Mouse (Mus musculus): ENCODE measurements around the gene Cacna2d4. TPM values are rescaled to one million over a fixed set of nuclear protein-coding genes. Genes with fewer than 3 reads are reported as not detected.

The Cacna2d4 gene
- polyA plus RNA-seq, 1 experiment from 2014 or later = 0.05 TPM

DNA sequence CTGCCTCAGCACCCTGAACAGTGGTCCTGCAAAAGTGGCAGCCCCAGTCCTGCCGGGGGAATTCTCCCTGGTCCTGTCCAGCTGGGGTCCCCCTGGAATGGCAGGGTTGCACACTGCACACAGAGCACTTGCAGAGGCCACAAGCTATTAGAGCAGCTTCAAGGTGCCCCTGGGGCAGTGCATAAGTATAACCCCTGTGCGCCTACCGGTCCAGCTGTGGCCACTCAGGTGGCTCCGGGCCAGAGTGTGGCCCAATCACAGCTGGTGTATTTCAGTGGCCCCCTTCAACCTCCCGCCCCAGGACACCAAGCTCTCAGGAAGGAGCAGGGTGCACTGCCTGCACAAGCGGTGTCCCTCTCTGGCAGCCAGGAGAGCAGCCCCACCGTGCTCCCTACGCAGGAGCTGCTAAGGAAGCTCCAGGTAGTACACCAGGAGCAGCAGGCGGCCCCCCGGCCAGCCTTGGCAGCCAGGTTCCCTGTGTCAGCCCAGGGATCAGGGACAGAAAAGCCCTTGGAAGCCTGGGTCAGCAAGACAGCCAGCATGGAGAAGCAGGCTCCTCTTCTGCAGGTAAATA is 21.2 kb upstream of the Cacna2d4 start:
- WGBS = 91% methylated on average over 10 of the region's 10 CpGs
- no peak for DNase-seq (ENCODE audit: low spot score, missing footprints)
- Histone ChIP-seq H3K4me2 (no peak overlapping the region), H3K9ac (ENCODE audit: low read length) (no peak overlapping the region), H3K4me3 (ENCODE audit: low read depth, low read length) (no peak overlapping the region), H3K27ac (ENCODE audit: low read depth, low read length) (no peak overlapping the region), H3K9me3 (ENCODE audit: control insufficient read depth, low read length) (no peaks in the 10 kb centered on the region), H3K4me1 (ENCODE audit: control insufficient read depth, insufficient read depth, low read length) (no peaks in the 10 kb centered on the region), H3K36me3 (ENCODE audit: control insufficient read depth, insufficient read depth, low read length) (peaks cover 4% of the 10 kb centered on the region), H3K27me3 (ENCODE audit: control insufficient read depth, insufficient read depth, low read length) (no peaks in the 10 kb centered on the region)
- ATAC-seq (ENCODE audit: low FRiP score) = no peak

DNA sequence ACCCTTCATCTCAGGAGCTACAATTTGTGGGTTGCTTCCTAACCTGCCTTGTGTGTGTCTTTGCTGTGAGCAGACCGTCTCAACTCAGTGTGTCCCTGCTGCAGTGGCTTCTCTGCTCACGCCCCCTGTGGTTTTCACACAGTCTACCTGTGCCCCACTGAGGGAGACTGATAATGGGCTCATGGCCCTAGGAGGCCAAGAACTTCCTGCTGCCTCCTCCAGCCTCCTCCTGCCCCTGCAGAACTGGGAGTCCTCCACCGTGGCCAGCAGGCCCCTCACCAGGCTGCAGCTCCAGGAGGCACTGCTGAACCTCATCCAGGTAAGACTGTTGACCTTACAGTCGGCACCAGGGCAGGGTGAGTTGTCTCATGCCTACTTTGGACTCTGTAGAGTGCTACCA is 18.7 kb upstream of the Cacna2d4 start:
- no peaks in the 10 kb centered on the region for H3K4me1 ChIP-seq (ENCODE audit: control insufficient read depth, insufficient read depth, low read length)
- no peak overlapping the region for H3K9ac ChIP-seq (ENCODE audit: low read length)
- no peaks in the 10 kb centered on the region for H3K27me3 ChIP-seq (ENCODE audit: control insufficient read depth, insufficient read depth, low read length)
- no peak for DNase-seq (ENCODE audit: low spot score, missing footprints)
- H3K9me3 ChIP-seq (ENCODE audit: control insufficient read depth, low read length) = no peaks in the 10 kb centered on the region
- H3K36me3 ChIP-seq (ENCODE audit: control insufficient read depth, insufficient read depth, low read length) = peaks cover 4% of the 10 kb centered on the region
- ATAC-seq (ENCODE audit: low FRiP score) = no peak
- H3K4me3 ChIP-seq (ENCODE audit: low read depth, low read length) = no peak overlapping the region
- H3K27ac ChIP-seq (ENCODE audit: low read depth, low read length) = no peak overlapping the region
- 74% methylated on average over 4 of the region's 4 CpGs for WGBS
- no peak overlapping the region for H3K4me2 ChIP-seq

DNA sequence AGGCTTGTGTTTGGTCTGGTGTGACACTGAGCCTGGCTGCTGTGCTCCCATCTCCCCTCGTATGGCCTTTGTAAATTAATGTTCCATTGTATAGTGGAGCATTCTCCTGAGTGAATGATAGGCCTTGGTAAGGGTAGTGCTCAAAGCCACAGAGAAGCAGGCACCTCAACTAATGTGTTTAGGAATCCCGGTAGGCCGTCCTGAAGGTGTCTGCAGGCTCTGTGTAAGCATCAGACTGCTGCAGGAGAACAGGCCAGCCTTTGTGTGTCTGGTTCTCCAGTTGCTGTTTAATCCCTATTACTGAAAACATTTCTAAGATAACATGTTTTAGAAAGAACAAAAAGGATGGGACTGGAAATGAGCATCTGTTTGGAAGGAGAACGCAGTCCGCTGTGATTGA is 17.7 kb upstream of the Cacna2d4 start:
- DNase-seq (ENCODE audit: low spot score, missing footprints) (no peak), ATAC-seq (ENCODE audit: low FRiP score) (no peak)
- H3K4me1 ChIP-seq (ENCODE audit: control insufficient read depth, insufficient read depth, low read length) = no peaks in the 10 kb centered on the region
- H3K4me2 ChIP-seq = no peak overlapping the region
- 88% methylated on average over 5 of the region's 5 CpGs for WGBS
- H3K9me3 ChIP-seq (ENCODE audit: control insufficient read depth, low read length) = no peaks in the 10 kb centered on the region
- no peaks in the 10 kb centered on the region for H3K27me3 ChIP-seq (ENCODE audit: control insufficient read depth, insufficient read depth, low read length)
- no peak overlapping the region for H3K27ac ChIP-seq (ENCODE audit: low read depth, low read length)
- no peak overlapping the region for H3K4me3 ChIP-seq (ENCODE audit: low read depth, low read length)
- peaks cover 4% of the 10 kb centered on the region for H3K36me3 ChIP-seq (ENCODE audit: control insufficient read depth, insufficient read depth, low read length)
- no peak overlapping the region for H3K9ac ChIP-seq (ENCODE audit: low read length)

GRCm38 (mm10) chr6:119219237-119219870 is 17.0 kb upstream of the Cacna2d4 start:
- DNase-seq (ENCODE audit: low spot score, missing footprints) (no peak), ATAC-seq (ENCODE audit: low FRiP score) (no peak)
- no peak overlapping the region for H3K4me3 ChIP-seq (ENCODE audit: low read depth, low read length)
- no peaks in the 10 kb centered on the region for H3K9me3 ChIP-seq (ENCODE audit: control insufficient read depth, low read length)
- peaks cover 4% of the 10 kb centered on the region for H3K36me3 ChIP-seq (ENCODE audit: control insufficient read depth, insufficient read depth, low read length)
- H3K4me1 ChIP-seq (ENCODE audit: control insufficient read depth, insufficient read depth, low read length) = no peaks in the 10 kb centered on the region
- H3K27me3 ChIP-seq (ENCODE audit: control insufficient read depth, insufficient read depth, low read length) = no peaks in the 10 kb centered on the region
- H3K9ac ChIP-seq (ENCODE audit: low read length) = no peak overlapping the region
- WGBS = 77% methylated on average over 15 of the region's 15 CpGs
- H3K27ac ChIP-seq (ENCODE audit: low read depth, low read length) = no peak overlapping the region
- no peak overlapping the region for H3K4me2 ChIP-seq

DNA sequence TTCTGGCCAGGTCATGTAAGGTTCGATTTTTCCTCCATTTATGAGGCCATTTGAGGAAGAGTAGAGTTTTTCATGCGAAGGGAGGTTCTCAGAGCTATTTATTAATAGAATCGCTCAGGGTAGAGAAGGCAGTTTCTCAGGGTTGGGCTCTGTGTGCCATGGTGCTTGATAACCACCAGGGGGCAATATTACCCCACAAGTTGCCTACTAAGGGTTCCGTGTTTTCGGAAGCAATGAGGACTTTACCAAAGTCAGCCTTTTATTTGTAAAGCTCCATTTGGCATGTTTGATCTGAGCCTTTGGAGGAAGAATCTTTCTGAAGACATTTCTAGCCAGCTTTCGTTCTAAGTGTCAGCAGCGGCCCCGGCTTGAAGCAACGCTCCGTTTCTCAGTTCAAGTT is 16.0 kb upstream of the Cacna2d4 start:
- 0 out of 2 replicates have a peak, but pooled peaks have one; percentile 48 for ATAC-seq (ENCODE audit: low FRiP score)
- H3K9ac ChIP-seq (ENCODE audit: low read length) = no peak overlapping the region
- no peaks in the 10 kb centered on the region; the same call in 1 of the 2 replicates for H3K36me3 ChIP-seq (ENCODE audit: control insufficient read depth, insufficient read depth, low read length)
- H3K4me2 ChIP-seq = no peak overlapping the region
- H3K27me3 ChIP-seq (ENCODE audit: control insufficient read depth, insufficient read depth, low read length) = no peaks in the 10 kb centered on the region
- 56% methylated on average over 10 of the region's 10 CpGs for WGBS
- no peaks in the 10 kb centered on the region for H3K4me1 ChIP-seq (ENCODE audit: control insufficient read depth, insufficient read depth, low read length)
- H3K9me3 ChIP-seq (ENCODE audit: control insufficient read depth, low read length) = no peaks in the 10 kb centered on the region
- DNase-seq (ENCODE audit: low spot score, missing footprints) = peak; percentile 94
- no peak overlapping the region for H3K27ac ChIP-seq (ENCODE audit: low read depth, low read length)
- H3K4me3 ChIP-seq (ENCODE audit: low read depth, low read length) = no peak overlapping the region

DNA sequence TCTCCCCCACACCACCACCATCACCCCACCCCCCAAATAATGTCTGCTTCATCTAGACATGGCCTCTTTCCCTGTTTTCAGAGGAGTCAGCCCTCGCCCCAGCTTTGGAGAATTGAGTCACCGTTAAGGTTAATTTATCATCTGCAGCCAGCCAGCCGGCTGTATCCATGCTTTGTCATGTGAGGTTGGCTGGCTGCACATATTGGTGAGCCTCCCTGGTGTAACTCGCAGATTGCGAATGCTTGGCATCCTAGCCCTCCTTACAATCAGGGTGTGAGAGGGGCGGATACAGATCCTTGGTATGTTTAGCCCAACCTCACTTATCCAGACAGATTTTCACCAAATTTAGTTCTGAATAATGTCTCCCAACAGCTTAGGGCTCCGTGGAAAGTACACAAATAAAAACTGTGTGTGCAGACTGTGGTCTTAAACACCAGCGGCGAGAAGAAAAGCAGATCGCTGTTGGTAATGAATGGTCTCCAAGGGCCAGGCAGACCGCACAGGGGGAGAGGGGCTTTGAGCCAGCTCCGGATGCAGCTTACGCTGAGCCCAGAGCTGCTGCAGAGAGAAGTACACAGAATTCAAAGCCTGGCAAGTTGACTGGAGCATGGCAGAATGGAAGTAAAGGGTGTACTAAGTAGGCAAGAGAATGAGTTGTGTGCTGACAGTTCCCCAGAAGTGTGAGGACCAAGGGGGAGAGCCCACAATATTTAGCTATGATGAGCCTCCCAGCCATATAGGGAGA is 11.7 kb upstream of the Cacna2d4 start:
- no peaks in the 10 kb centered on the region for H3K9me3 ChIP-seq (ENCODE audit: control insufficient read depth, low read length)
- no peak overlapping the region for H3K27ac ChIP-seq (ENCODE audit: low read depth, low read length)
- H3K4me1 ChIP-seq (ENCODE audit: control insufficient read depth, insufficient read depth, low read length) = no peaks in the 10 kb centered on the region
- DNase-seq (ENCODE audit: low spot score, missing footprints) (no peak), ATAC-seq (ENCODE audit: low FRiP score) (no peak)
- H3K4me2 ChIP-seq = no peak overlapping the region
- H3K27me3 ChIP-seq (ENCODE audit: control insufficient read depth, insufficient read depth, low read length) = no peaks in the 10 kb centered on the region
- no peak overlapping the region for H3K4me3 ChIP-seq (ENCODE audit: low read depth, low read length)
- H3K9ac ChIP-seq (ENCODE audit: low read length) = no peak overlapping the region
- H3K36me3 ChIP-seq (ENCODE audit: control insufficient read depth, insufficient read depth, low read length) = no peaks in the 10 kb centered on the region
- 74% methylated on average over 13 of the region's 13 CpGs for WGBS

DNA sequence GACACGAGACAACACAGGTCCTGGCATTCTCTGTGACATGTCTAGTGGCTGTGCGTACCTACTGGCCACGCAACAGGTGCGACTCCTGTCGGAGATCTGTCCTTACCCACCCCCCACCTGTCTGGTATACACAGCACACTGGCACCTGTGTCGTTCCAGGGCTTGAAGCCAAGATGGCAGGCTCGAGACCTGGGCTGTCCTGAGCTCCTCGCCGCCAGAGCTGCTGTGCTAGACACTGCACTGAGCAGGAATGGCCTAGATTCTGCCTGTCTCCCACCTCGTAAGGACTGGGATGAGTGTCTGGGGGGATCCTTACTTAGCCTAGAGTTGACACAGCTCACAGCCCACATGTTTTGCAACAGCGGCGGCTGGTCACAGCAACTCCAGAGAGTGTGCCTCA is 11.1 kb upstream of the Cacna2d4 start:
- H3K36me3 ChIP-seq (ENCODE audit: control insufficient read depth, insufficient read depth, low read length) = no peaks in the 10 kb centered on the region
- H3K9me3 ChIP-seq (ENCODE audit: control insufficient read depth, low read length) = no peaks in the 10 kb centered on the region
- no peak overlapping the region for H3K9ac ChIP-seq (ENCODE audit: low read length)
- H3K27me3 ChIP-seq (ENCODE audit: control insufficient read depth, insufficient read depth, low read length) = no peaks in the 10 kb centered on the region
- no peak overlapping the region for H3K27ac ChIP-seq (ENCODE audit: low read depth, low read length)
- no peaks in the 10 kb centered on the region for H3K4me1 ChIP-seq (ENCODE audit: control insufficient read depth, insufficient read depth, low read length)
- no peak for ATAC-seq (ENCODE audit: low FRiP score)
- H3K4me3 ChIP-seq (ENCODE audit: low read depth, low read length) = no peak overlapping the region
- peak; percentile 23 for DNase-seq (ENCODE audit: low spot score, missing footprints)
- WGBS = 86% methylated on average over 12 of the region's 12 CpGs
- no peak overlapping the region for H3K4me2 ChIP-seq

DNA sequence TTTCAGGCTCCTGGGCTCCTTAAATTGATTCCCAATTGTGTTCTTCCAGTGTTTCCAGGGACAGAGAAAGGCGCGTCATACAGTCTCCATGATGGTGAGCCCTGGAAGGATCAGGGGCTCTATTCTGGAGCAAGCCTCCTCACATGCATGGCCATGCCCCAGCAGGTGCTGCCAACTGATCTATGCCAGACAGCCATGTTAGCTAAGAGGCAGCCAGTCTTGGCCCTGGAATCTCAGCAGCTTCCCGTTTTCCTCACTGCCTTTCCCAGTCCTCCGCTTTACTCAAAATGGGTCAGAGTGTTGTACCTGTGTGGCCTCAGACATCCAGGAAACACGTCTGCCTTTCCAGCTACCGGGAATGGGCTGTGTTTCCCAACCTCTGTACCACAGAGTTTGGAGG is 10.6 kb upstream of the Cacna2d4 start:
- 92% methylated on average over 6 of the region's 6 CpGs for WGBS
- H3K27me3 ChIP-seq (ENCODE audit: control insufficient read depth, insufficient read depth, low read length) = no peaks in the 10 kb centered on the region
- no peaks in the 10 kb centered on the region for H3K36me3 ChIP-seq (ENCODE audit: control insufficient read depth, insufficient read depth, low read length)
- ATAC-seq (ENCODE audit: low FRiP score) = no peak
- H3K4me3 ChIP-seq (ENCODE audit: low read depth, low read length) = no peak overlapping the region
- H3K27ac ChIP-seq (ENCODE audit: low read depth, low read length) = no peak overlapping the region
- H3K9ac ChIP-seq (ENCODE audit: low read length) = no peak overlapping the region
- peak; percentile 72 for DNase-seq (ENCODE audit: low spot score, missing footprints)
- no peaks in the 10 kb centered on the region for H3K9me3 ChIP-seq (ENCODE audit: control insufficient read depth, low read length)
- no peaks in the 10 kb centered on the region for H3K4me1 ChIP-seq (ENCODE audit: control insufficient read depth, insufficient read depth, low read length)
- no peak overlapping the region for H3K4me2 ChIP-seq

GRCm38 (mm10) chr6:119227001-119227400 is 9.3 kb upstream of the Cacna2d4 start:
- no peak for ATAC-seq (ENCODE audit: low FRiP score)
- Histone ChIP-seq H3K27ac (ENCODE audit: low read depth, low read length) (no peak overlapping the region), H3K36me3 (ENCODE audit: control insufficient read depth, insufficient read depth, low read length) (no peaks in the 10 kb centered on the region), H3K4me3 (ENCODE audit: low read depth, low read length) (no peak overlapping the region), H3K4me1 (ENCODE audit: control insufficient read depth, insufficient read depth, low read length) (no peaks in the 10 kb centered on the region), H3K9me3 (ENCODE audit: control insufficient read depth, low read length) (no peaks in the 10 kb centered on the region), H3K27me3 (ENCODE audit: control insufficient read depth, insufficient read depth, low read length) (no peaks in the 10 kb centered on the region), H3K9ac (ENCODE audit: low read length) (no peak overlapping the region), H3K4me2 (no peak overlapping the region)
- DNase-seq (ENCODE audit: low spot score, missing footprints) = peak; percentile 73
- WGBS = 95% methylated on average over 8 of the region's 8 CpGs

All from midbrain, embryonic 11.5 days (tissue).